Mouse (Mus musculus) forebrain, embryonic 14.5 days (tissue): ENCODE measurements around the gene Lpin2. TPM values are rescaled to one million over a fixed set of nuclear protein-coding genes. Genes with fewer than 3 reads are reported as not detected.
A peak's percentile ranks its signal among the peaks of the same experiment; 100 is the strongest.

Source experiments
- ATAC-seq: fragments of 200-750 bp; cut with Nextera tagmentation; 2 replicates; pipeline ENCODE4 v1.8.0; 2017; ENCODE audit warnings: mild to moderate bottlenecking, moderate library complexity
- DNase-seq: peaks from one replicate; pipeline ENCODE4 v3.0.0-alpha.2; 2015; ENCODE audit warnings: low spot score
- H3K27ac ChIP-seq: fragments of 300-500 bp; sonication (generic); 2 replicates; pipeline ENCODE4 v1.5.1; 2014; ENCODE audit warnings: low read depth, mild to moderate bottlenecking, control low read depth, low read length, moderate library complexity
- H3K27me3 ChIP-seq: fragments of 300-500 bp; sonication (generic); replicated peaks from 2 replicates; pipeline ENCODE4 v1.6.1; 2014; ENCODE audit warnings: low read length, control low read depth, mixed read lengths; ENCODE audit not compliant: control insufficient read depth, insufficient read depth
- H3K36me3 ChIP-seq: fragments of 300-500 bp; sonication (generic); 2 replicates; pipeline ENCODE4 v1.6.1; 2014; ENCODE audit warnings: low read length, control low read depth; ENCODE audit not compliant: control insufficient read depth, insufficient read depth
- H3K4me1 ChIP-seq: fragments of 300-500 bp; sonication (generic); 2 replicates; pipeline ENCODE4 v1.6.1; 2014; ENCODE audit warnings: antibody characterized with exemption, low read length, control low read depth; ENCODE audit not compliant: control insufficient read depth, insufficient read depth
- H3K4me2 ChIP-seq: fragments of 300-500 bp; sonication (generic); 2 replicates; pipeline ENCODE4 v1.6.1; 2014; ENCODE audit warnings: mild to moderate bottlenecking, control low read depth, low read length
- H3K4me3 ChIP-seq: fragments of 300-500 bp; sonication (generic); 2 replicates; pipeline ENCODE4 v1.5.1; 2014; ENCODE audit warnings: low read depth, low read length, control low read depth
- H3K9ac ChIP-seq: fragments of 300-500 bp; sonication (generic); 2 replicates; pipeline ENCODE4 v1.6.1; 2014; ENCODE audit warnings: mild to moderate bottlenecking, low read length, control low read depth, moderate library complexity
- H3K9me3 ChIP-seq: fragments of 300-500 bp; sonication (generic); replicated peaks from 2 replicates; pipeline ENCODE4 v1.6.1; 2016; ENCODE audit warnings: low read length, control low read depth, mixed read lengths; ENCODE audit not compliant: control insufficient read depth
- WGBS: fragments of 180-500 bp; shearing (Covaris S2); extraction: QIAGEN DNeasy Blood & Tissue Kit; methylation state at CpG from one replicate; pipeline ENCODE4 v1.1.7; 2014; 5-methylcytosine and 5-hydroxymethylcytosine counted together
- polyA plus RNA-seq: library from polyadenylated mRNA; unstranded; fragments of >200 nt; fragmentation: Nextera tagmentation; extraction: Ambion mirVana; gene quantifications from 2 replicates; pipeline ENCODE4 v1.2.1, GENCODE M21; 2014

Gene Lpin2
- polyA plus RNA-seq, 1 experiment from 2014 or later = 29.8 TPM

GRCm38 (mm10) chr17:71193485-71193884 lies 11.1 kb downstream of the Lpin2 start:
- Histone ChIP-seq H3K27me3 (no peaks in the 10 kb centered on the region), H3K4me2 (no peak overlapping the region), H3K4me1 (peaks cover 13% of the 10 kb centered on the region), H3K9ac (no peak overlapping the region), H3K36me3 (no peaks in the 10 kb centered on the region), H3K27ac (peak overlapping the region; percentile 14; the same call in 1 of the 2 replicates), H3K9me3 (no peaks in the 10 kb centered on the region), H3K4me3 (no peak overlapping the region)
- DNase-seq (no peak), ATAC-seq (no peak)
- 44% methylated on average over 1 of the region's 1 CpGs for WGBS

- ATAC-seq (peak; percentile 7), DNase-seq (no peak)
- no peak overlapping the region; the same call in 1 of the 2 replicates for H3K4me2 ChIP-seq
Observed at GRCm38 (mm10) chr17:71194906-71195632, 12.7 kb downstream of the Lpin2 start.

GRCm38 (mm10) chr17:71195633-71196391 lies 13.5 kb downstream of the Lpin2 start:
- H3K9ac ChIP-seq = no peak overlapping the region; the same call in 1 of the 2 replicates
- H3K4me2 ChIP-seq = peak overlapping the region; percentile 25
- no peak overlapping the region for H3K4me3 ChIP-seq
- H3K4me1 ChIP-seq = peaks cover 13% of the 10 kb centered on the region
- H3K9me3 ChIP-seq = no peaks in the 10 kb centered on the region
- DNase-seq (peak; percentile 65), ATAC-seq (peak; percentile 57)
- no peaks in the 10 kb centered on the region for H3K36me3 ChIP-seq
- H3K27ac ChIP-seq = no peak overlapping the region
- H3K27me3 ChIP-seq = no peaks in the 10 kb centered on the region
- 41% methylated on average over 10 of the region's 10 CpGs for WGBS

More at GRCm38 (mm10) chr17:71194906-71195632, 12.7 kb downstream of the Lpin2 start:
- no peaks in the 10 kb centered on the region for H3K9me3 ChIP-seq
- no peak overlapping the region for H3K4me3 ChIP-seq
- no peaks in the 10 kb centered on the region for H3K27me3 ChIP-seq
- no peak overlapping the region for H3K27ac ChIP-seq
- no peak overlapping the region for H3K9ac ChIP-seq
- WGBS = 84% methylated on average over 3 of the region's 3 CpGs
- no peaks in the 10 kb centered on the region for H3K36me3 ChIP-seq
- peaks cover 13% of the 10 kb centered on the region for H3K4me1 ChIP-seq

GRCm38 (mm10) chr17:71196415-71196814 lies 14.1 kb downstream of the Lpin2 start:
- Histone ChIP-seq H3K27ac (no peak overlapping the region), H3K9ac (no peak overlapping the region), H3K4me1 (peaks cover 13% of the 10 kb centered on the region), H3K36me3 (no peaks in the 10 kb centered on the region), H3K9me3 (no peaks in the 10 kb centered on the region), H3K27me3 (no peaks in the 10 kb centered on the region), H3K4me3 (no peak overlapping the region), H3K4me2 (no peak overlapping the region)
- ATAC-seq (no peak), DNase-seq (no peak)
- 63% methylated on average over 3 of the region's 3 CpGs for WGBS

GRCm38 (mm10) chr17:71199346-71199745 lies 17.0 kb downstream of the Lpin2 start:
- WGBS = 81% methylated on average over 3 of the region's 3 CpGs
- no peaks in the 10 kb centered on the region for H3K27me3 ChIP-seq
- no peak overlapping the region for H3K27ac ChIP-seq
- H3K36me3 ChIP-seq = no peaks in the 10 kb centered on the region
- H3K9ac ChIP-seq = no peak overlapping the region
- H3K4me1 ChIP-seq = peaks cover 8% of the 10 kb centered on the region
- DNase-seq (no peak), ATAC-seq (no peak)
- H3K4me2 ChIP-seq = no peak overlapping the region
- H3K4me3 ChIP-seq = no peak overlapping the region
- no peaks in the 10 kb centered on the region for H3K9me3 ChIP-seq

GRCm38 (mm10) chr17:71202136-71202535 lies 19.8 kb downstream of the Lpin2 start:
- Histone ChIP-seq H3K27ac (no peak overlapping the region), H3K9ac (no peak overlapping the region), H3K27me3 (no peaks in the 10 kb centered on the region), H3K4me2 (no peak overlapping the region), H3K4me3 (no peak overlapping the region), H3K9me3 (no peaks in the 10 kb centered on the region), H3K36me3 (no peaks in the 10 kb centered on the region), H3K4me1 (no peaks in the 10 kb centered on the region)
- 87% methylated on average over 4 of the region's 4 CpGs for WGBS
- ATAC-seq (no peak), DNase-seq (no peak)

- Histone ChIP-seq H3K4me3 (no peak overlapping the region), H3K27me3 (no peaks in the 10 kb centered on the region), H3K9ac (no peak overlapping the region), H3K36me3 (no peaks in the 10 kb centered on the region), H3K4me1 (no peaks in the 10 kb centered on the region), H3K27ac (no peak overlapping the region), H3K9me3 (peaks cover 3% of the 10 kb centered on the region; the same call in 1 of the 2 replicates), H3K4me2 (no peak overlapping the region)
- DNase-seq (no peak), ATAC-seq (no peak)
- 94% methylated on average over 9 of the region's 9 CpGs for WGBS
Observed at GRCm38 (mm10) chr17:71203998-71204808, 21.8 kb downstream of the Lpin2 start.

GRCm38 (mm10) chr17:71204809-71205091 lies 22.4 kb downstream of the Lpin2 start:
- no peaks in the 10 kb centered on the region for H3K4me1 ChIP-seq
- H3K27me3 ChIP-seq = no peaks in the 10 kb centered on the region
- no peak for ATAC-seq
- 88% methylated on average over 6 of the region's 6 CpGs for WGBS
- H3K36me3 ChIP-seq = no peaks in the 10 kb centered on the region
- H3K9ac ChIP-seq = no peak overlapping the region
- no peak overlapping the region for H3K27ac ChIP-seq
- no peak overlapping the region for H3K4me2 ChIP-seq
- no peak for DNase-seq
- no peak overlapping the region for H3K4me3 ChIP-seq
- peaks cover 3% of the 10 kb centered on the region; the same call in 1 of the 2 replicates for H3K9me3 ChIP-seq
